Mouse (Mus musculus) brain, embryonic 14.5 days (tissue): ENCODE results near the gene Fpr1.

Experiments used
- CTCF ChIP-seq: fragments of 200-500 bp; IDR thresholded peaks from 2 replicates; pipeline ENCODE4 v1.5.1; 2012; ENCODE audit warnings: inconsistent platforms, mild to moderate bottlenecking, moderate library complexity, borderline replicate concordance; ENCODE audit not compliant: insufficient read depth, insufficient read length; ENCODE audit errors: extremely low read depth
- POLR2A ChIP-seq: fragments of 200-500 bp; IDR thresholded peaks from 2 replicates; pipeline ENCODE4 v1.6.1; 2012; ENCODE audit warnings: mild to moderate bottlenecking, inconsistent platforms, borderline replicate concordance; ENCODE audit not compliant: poor library complexity, insufficient read depth, insufficient read length, severe bottlenecking; ENCODE audit errors: extremely low read depth

- TF ChIP-seq CTCF (no peak), POLR2A (no peak)
These were observed 38.3 kb downstream of the Fpr1 start for GRCm38 (mm10) chr17:17845187-17846027.
